Mouse (Mus musculus): ENCODE measurements at regions not wholly inside any gene's neighbourhood (a gene's known extent, or its start where the extent isn't known, plus 50 kb on each side); places are given as distances from the start of the nearest gene placed in this dataset.

- peak; percentile 57 for ATAC-seq (replicated peaks; ENCODE audit: poor library complexity)
These were observed 64.0 kb upstream of the Gjb5 start for GRCm38 (mm10) chr4:127421927-127422450.

GRCm38 (mm10) chr4:127421129-127421528 is 63.1 kb upstream of the Gjb5 start:
- ATAC-seq (replicated peaks; ENCODE audit: poor library complexity), result no peak

- ATAC-seq (replicated peaks; ENCODE audit: poor library complexity), result no peak
These were observed 61.8 kb upstream of the Gjb5 start for GRCm38 (mm10) chr4:127419786-127420120.

- ATAC-seq (replicated peaks; ENCODE audit: poor library complexity), result no peak
These were observed 61.2 kb upstream of the Gjb5 start for GRCm38 (mm10) chr4:127419062-127419785.

DNA sequence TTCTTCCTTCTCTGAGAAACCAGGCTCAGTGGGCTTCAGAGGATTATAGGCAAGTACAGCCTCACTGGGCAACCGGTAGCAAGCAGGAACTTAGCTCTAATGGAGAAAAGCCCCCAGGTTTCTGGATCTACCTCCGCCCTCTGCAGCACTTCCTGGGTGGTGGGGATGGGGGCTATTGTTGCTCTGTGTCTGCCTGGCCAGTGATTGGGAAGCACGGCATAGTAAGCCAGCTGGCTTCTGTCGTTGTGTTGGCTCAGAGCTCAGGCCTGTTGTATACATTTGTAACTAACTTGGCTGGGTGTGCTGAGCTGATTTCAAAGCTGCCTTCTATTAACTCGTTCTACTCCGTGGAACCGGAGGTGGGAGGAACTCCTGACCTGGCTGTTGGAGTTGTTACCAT is 58.9 kb upstream of the Gjb5 start:
- no peak for ATAC-seq (replicated peaks; ENCODE audit: poor library complexity)

DNA sequence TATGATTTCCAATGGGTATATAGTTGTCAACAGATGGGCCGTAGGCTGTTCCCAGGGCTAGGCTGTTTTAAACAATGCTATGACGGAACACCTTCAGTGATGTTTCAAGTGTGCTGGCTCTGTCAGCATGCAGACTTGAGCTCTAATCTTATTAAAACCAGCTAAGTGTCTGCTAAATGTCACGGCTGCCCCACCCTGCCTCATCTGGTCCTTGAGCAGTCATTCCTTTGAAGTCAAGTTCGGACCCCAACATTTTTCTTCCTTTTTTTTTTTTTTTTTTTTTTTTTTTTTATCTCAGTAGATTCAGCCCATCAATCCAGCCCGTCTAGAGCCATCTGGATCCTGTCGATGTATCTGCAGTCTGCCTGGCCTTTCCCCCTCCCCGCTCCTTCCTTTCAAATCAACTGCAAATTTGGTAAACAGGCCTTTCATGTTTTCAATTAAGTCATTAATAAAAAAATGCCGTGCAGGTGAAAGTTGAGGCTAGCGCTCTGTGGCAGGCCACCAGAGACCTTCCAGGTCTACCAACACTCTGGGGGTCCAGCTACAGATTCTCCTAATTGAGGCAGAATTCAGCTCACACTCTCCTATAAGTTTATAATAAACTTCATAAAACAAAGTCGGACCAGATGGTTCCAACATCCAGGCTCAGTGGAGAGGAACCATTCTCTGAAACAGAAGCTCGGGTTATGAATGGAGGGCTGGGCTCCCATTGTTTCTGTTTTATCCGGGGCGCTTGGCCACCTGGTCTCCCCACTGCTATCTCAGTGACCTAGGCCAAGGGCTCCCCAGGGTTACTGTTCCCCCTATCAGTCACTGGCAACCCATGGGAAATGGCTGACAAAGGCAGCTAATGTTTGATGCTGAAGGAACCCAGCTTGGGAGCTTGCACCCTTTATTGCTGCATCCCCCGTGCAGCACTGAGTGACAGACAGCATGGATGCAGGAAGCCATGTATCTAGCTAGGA is 56.3 kb upstream of the Gjb5 start:
- ATAC-seq (replicated peaks; ENCODE audit: poor library complexity), result no peak

All from megakaryocyte progenitor cell, adult 5-6 weeks (primary cell).